Mouse (Mus musculus) hindbrain, embryonic 13.5 days (tissue): Measurements from ENCODE around the gene Tent2. TPM values are rescaled to one million over a fixed set of nuclear protein-coding genes. Genes with fewer than 3 reads are reported as not detected.

Experiments
- polyA plus RNA-seq: library from polyadenylated mRNA; unstranded; fragments of >200 nt; fragmentation: Nextera tagmentation; extraction: Ambion mirVana; gene quantifications from 2 replicates; pipeline ENCODE4 v1.2.1, GENCODE M21; 2015

Tent2 gene
- polyA plus RNA-seq, 1 experiment from 2014 or later = 43.7 TPM

Other genes starting within 250 kb of the Tent2 start
- 0.09 and 0.16 TPM in 2 replicates for gene Cmya5, start 47.7 kb downstream of the Tent2 start, polyA plus RNA-seq
- gene Homer1, start 107.2 kb upstream of the Tent2 start, polyA plus RNA-seq = 11.7 and 11.8 TPM in 2 replicates